Comparison of ENCODE assay signal across 23 mouse cellular contexts in the genomic region with DNA sequence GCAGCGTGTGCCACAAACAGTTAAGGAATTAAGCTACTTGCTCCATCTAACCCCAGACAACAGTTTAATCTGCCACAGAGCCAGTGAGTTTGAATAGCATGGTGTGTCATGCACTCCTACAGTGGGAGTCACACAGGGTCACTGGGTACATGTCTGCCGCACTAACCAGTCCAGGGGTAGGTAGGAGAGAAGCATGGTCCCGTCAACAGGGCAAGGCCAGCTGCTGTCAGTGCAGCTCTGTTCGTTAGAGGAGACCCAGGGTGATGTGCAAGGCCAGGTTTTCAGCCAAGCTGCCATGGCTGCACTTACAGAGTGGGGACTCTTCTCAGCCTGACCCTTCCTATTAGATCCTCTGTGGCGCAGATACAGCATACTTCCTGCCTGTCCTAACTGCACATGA.
DNase-seq lines count a peak whose midpoint lies in the region; ATAC-seq and TF ChIP-seq lines count a peak whose summit lies in the region.
"Had no signal": no experiment of that assay in that cellular context is flagged by ENCODE, and none has a peak within 500 bp of the region (broad histone marks: within the 10 kb centered on the region; RNA-seq: fewer than 3 reads in every experiment).

No protein-coding gene starts in this region.

- H3K4me2 ChIP-seq in hindbrain, postnatal 0 days (ENCODE audit: low read depth, low read length), result no peak overlapping the region
- H3K4me2 ChIP-seq in kidney, embryonic 16.5 days (replicated peaks; ENCODE audit: low read depth, low read length), result no peak overlapping the region
- H3K4me2 ChIP-seq in intestine, embryonic 15.5 days (replicated peaks), result no peak overlapping the region; the same call in 1 of the 2 replicates
- no peak overlapping the region for H3K4me2 ChIP-seq in limb, embryonic 12.5 days
- H3K4me2 ChIP-seq: embryonic facial prominence, embryonic 13.5 days; heart, embryonic 15.5 days; hindbrain, embryonic 12.5 days; limb, embryonic 15.5 days; liver, embryonic 13.5 days had no signal

- H3K9ac ChIP-seq in hindbrain, postnatal 0 days (replicated peaks; ENCODE audit: low read length), result no peak overlapping the region
- H3K9ac ChIP-seq in kidney, embryonic 16.5 days (replicated peaks; ENCODE audit: low read length), result no peak overlapping the region
- H3K9ac ChIP-seq in intestine, embryonic 15.5 days, result no peak overlapping the region
- no peak overlapping the region for H3K9ac ChIP-seq in limb, embryonic 12.5 days (replicated peaks)
- H3K9ac ChIP-seq: embryonic facial prominence, embryonic 13.5 days; forebrain, postnatal 0 days; heart, embryonic 15.5 days; hindbrain, embryonic 12.5 days; limb, embryonic 15.5 days; liver, embryonic 13.5 days had no signal

- 0 out of 2 replicates have a peak, but pooled peaks cover 3% of the 10 kb centered on the region for H3K36me3 ChIP-seq in hindbrain, embryonic 10.5 days
- no peaks in the 10 kb centered on the region for H3K36me3 ChIP-seq in hindbrain, postnatal 0 days (ENCODE audit: insufficient read depth, low read length)
- H3K36me3 ChIP-seq in kidney, embryonic 16.5 days (ENCODE audit: insufficient read depth, low read length), result no peaks in the 10 kb centered on the region
- no peaks in the 10 kb centered on the region for H3K36me3 ChIP-seq in intestine, embryonic 15.5 days
- peaks cover 9% of the 10 kb centered on the region for H3K36me3 ChIP-seq in limb, embryonic 12.5 days
- H3K36me3 ChIP-seq: embryonic facial prominence, embryonic 13.5 days; heart, embryonic 15.5 days; hindbrain, embryonic 12.5 days; limb, embryonic 15.5 days had no signal

- H3K4me3 ChIP-seq in hindbrain, embryonic 10.5 days, result no peak overlapping the region
- H3K4me3 ChIP-seq in hindbrain, postnatal 0 days (ENCODE audit: low read length), result no peak overlapping the region
- no peak overlapping the region for H3K4me3 ChIP-seq in kidney, embryonic 16.5 days (ENCODE audit: low read length)
- H3K4me3 ChIP-seq in intestine, embryonic 15.5 days (replicated peaks), result no peak overlapping the region
- H3K4me3 ChIP-seq in limb, embryonic 12.5 days (replicated peaks), result no peak overlapping the region
- H3K4me3 ChIP-seq: embryonic facial prominence, embryonic 13.5 days; heart, embryonic 15.5 days; hindbrain, embryonic 12.5 days; limb, embryonic 15.5 days; liver, embryonic 13.5 days; megakaryocyte, embryonic 14.5 days had no signal

- peaks cover 28% of the 10 kb centered on the region for H3K4me1 ChIP-seq in hindbrain, embryonic 10.5 days (replicated peaks)
- no peaks in the 10 kb centered on the region for H3K4me1 ChIP-seq in hindbrain, postnatal 0 days (ENCODE audit: insufficient read depth, low read length)
- peaks cover 12% of the 10 kb centered on the region for H3K4me1 ChIP-seq in kidney, embryonic 16.5 days (ENCODE audit: insufficient read depth, low read length)
- peaks cover 10% of the 10 kb centered on the region for H3K4me1 ChIP-seq in intestine, embryonic 15.5 days (replicated peaks)
- peaks cover 23% of the 10 kb centered on the region for H3K4me1 ChIP-seq in limb, embryonic 12.5 days (replicated peaks)

- ATAC-seq in hindbrain, postnatal 0 days, result no peak
- ATAC-seq in kidney, embryonic 16.5 days (ENCODE audit: low FRiP score, low TSS enrichment), result peak; percentile 52; the same call in 1 of the 2 replicates
- peak; percentile 12; the same call in 1 of the 2 replicates for ATAC-seq in intestine, embryonic 15.5 days
- ATAC-seq in limb, embryonic 12.5 days (ENCODE audit: insufficient number of reproducible peaks, insufficient read depth, low FRiP score, low TSS enrichment, low read depth), result no peak
- ATAC-seq: forebrain, postnatal 0 days; Patski had no signal

- DNase-seq in hindbrain, embryonic 10.5 days (ENCODE audit: low spot score), result no peak
- DNase-seq in hindbrain, postnatal 0 days (ENCODE audit: low spot score), result no peak
- DNase-seq in kidney, postnatal 10 days, result no peak
- DNase-seq in embryo, embryonic 11 days, result no peak
- DNase-seq in testis, postnatal 14 days (ENCODE audit: low spot score), result no peak
- DNase-seq: cerebellum, adult 8-10 months; cerebellum, postnatal 25 days; forebrain, postnatal 0 days; layer of hippocampus, adult 9-11 months; liver, embryonic 13.5 days; retina, postnatal 1 day; spleen, adult 18-20 months; thymus, adult 18-20 months; thymus, postnatal 25 days had no signal

- 0 out of 2 replicates have a peak overlapping the region, but pooled peaks have one; percentile 6 for H3K27ac ChIP-seq in hindbrain, embryonic 10.5 days
- H3K27ac ChIP-seq in hindbrain, postnatal 0 days, result no peak overlapping the region
- H3K27ac ChIP-seq in kidney, embryonic 16.5 days (ENCODE audit: low read length), result no peak overlapping the region
- H3K27ac ChIP-seq in intestine, embryonic 15.5 days, result no peak overlapping the region
- 0 out of 2 replicates have a peak overlapping the region, but pooled peaks have one; percentile 7 for H3K27ac ChIP-seq in limb, embryonic 12.5 days
- H3K27ac ChIP-seq: embryonic facial prominence, embryonic 13.5 days; heart, embryonic 15.5 days; hindbrain, embryonic 12.5 days; limb, embryonic 15.5 days; liver, embryonic 13.5 days had no signal

- no peaks in the 10 kb centered on the region for H3K9me3 ChIP-seq in hindbrain, embryonic 10.5 days
- H3K9me3 ChIP-seq in hindbrain, postnatal 0 days (ENCODE audit: low read length), result no peaks in the 10 kb centered on the region
- H3K9me3 ChIP-seq in kidney, embryonic 16.5 days (ENCODE audit: low read length), result no peaks in the 10 kb centered on the region
- H3K9me3 ChIP-seq in intestine, embryonic 15.5 days, result no peaks in the 10 kb centered on the region
- H3K9me3 ChIP-seq in limb, embryonic 12.5 days, result no peaks in the 10 kb centered on the region
- H3K9me3 ChIP-seq: embryonic facial prominence, embryonic 13.5 days; heart, embryonic 15.5 days; hindbrain, embryonic 12.5 days; limb, embryonic 15.5 days; liver, embryonic 13.5 days; megakaryocyte, embryonic 14.5 days had no signal

- TF ChIP-seq CTCF in hindbrain, postnatal 0 days (IDR thresholded peaks at IDR 0.05; ENCODE audit: low read depth), result no peak

- 70% methylated on average over 5 of the region's 5 CpGs for WGBS in hindbrain, embryonic 10.5 days
- WGBS in hindbrain, postnatal 0 days, result 73% methylated on average over 5 of the region's 5 CpGs
- 62% methylated on average over 5 of the region's 5 CpGs for WGBS in kidney, embryonic 16.5 days
- 77% methylated on average over 5 of the region's 5 CpGs for WGBS in intestine, embryonic 15.5 days
- 55% methylated on average over 5 of the region's 5 CpGs for WGBS in limb, embryonic 12.5 days

- H3K27me3 ChIP-seq in hindbrain, embryonic 10.5 days (ENCODE audit: insufficient read depth, poor library complexity, severe bottlenecking), result no peaks in the 10 kb centered on the region
- H3K27me3 ChIP-seq in hindbrain, postnatal 0 days (ENCODE audit: insufficient read depth, low read length), result no peaks in the 10 kb centered on the region
- H3K27me3 ChIP-seq in kidney, embryonic 16.5 days (ENCODE audit: insufficient read depth, low read length), result no peaks in the 10 kb centered on the region
- no peaks in the 10 kb centered on the region for H3K27me3 ChIP-seq in intestine, embryonic 15.5 days (replicated peaks)
- no peaks in the 10 kb centered on the region for H3K27me3 ChIP-seq in limb, embryonic 12.5 days
- H3K27me3 ChIP-seq: embryonic facial prominence, embryonic 13.5 days; heart, embryonic 15.5 days; hindbrain, embryonic 12.5 days; limb, embryonic 15.5 days; liver, embryonic 13.5 days; megakaryocyte, embryonic 14.5 days; Patski had no signal

Comparison
In these comparisons a context has a peak if more than half of its experiments do, and no peak if none do; other contexts are left out.
1. H3K27ac ChIP-seq: peak in hindbrain, embryonic 10.5 days (single experiment) and limb, embryonic 12.5 days (single experiment); none in hindbrain, postnatal 0 days (single experiment), kidney, embryonic 16.5 days (single experiment) and intestine, embryonic 15.5 days (single experiment).
2. ATAC-seq: peak in kidney, embryonic 16.5 days (single experiment) and intestine, embryonic 15.5 days (single experiment); none in hindbrain, postnatal 0 days (single experiment) and limb, embryonic 12.5 days (single experiment).